8 mouse cellular contexts compared by ENCODE assay signal in genomic region chr16:97535808-97536413, GRCm38 (mm10). TPM values are rescaled to one million over a fixed set of nuclear protein-coding genes. Genes with fewer than 3 reads are reported as not detected.
DNase-seq lines count a peak whose midpoint lies in the region; ATAC-seq and TF ChIP-seq lines count a peak whose summit lies in the region.

No protein-coding gene starts in this region.

- no peaks in the 10 kb centered on the region for H3K36me3 ChIP-seq in forebrain, embryonic 13.5 days (ENCODE audit: poor library complexity, severe bottlenecking)
- no peaks in the 10 kb centered on the region for H3K36me3 ChIP-seq in heart, embryonic 16.5 days (ENCODE audit: control insufficient read depth, insufficient read depth)
- H3K36me3 ChIP-seq in liver, adult 2 months (ENCODE audit: control insufficient read depth, insufficient read depth, low read length) = peaks cover 18% of the 10 kb centered on the region
- H3K36me3 ChIP-seq in midbrain, embryonic 16.5 days (ENCODE audit: control insufficient read depth, insufficient read depth, low read length) = no peaks in the 10 kb centered on the region

- peak; percentile 33 to 63 for DNase-seq in urinary bladder, postnatal 36 days (ENCODE audit: low spot score in 2 of 2)
- DNase-seq in urinary bladder, postnatal 25 days (ENCODE audit: low spot score) = no peak
- peak; percentile 76 for DNase-seq in kidney, postnatal 10 days
- peak; percentile 76 for DNase-seq in liver, adult 2 months (ENCODE audit: extremely low read depth, low read depth, low spot score)
- peak; percentile 77 to 82 for DNase-seq in spleen, postnatal 36 days (ENCODE audit: low spot score in 2 of 2)

- H3K4me3 ChIP-seq in forebrain, embryonic 13.5 days = no peak overlapping the region
- peak overlapping the region; percentile 39 for H3K4me3 ChIP-seq in heart, embryonic 16.5 days (ENCODE audit: low read length)
- H3K4me3 ChIP-seq in liver, adult 2 months (ENCODE audit: insufficient read depth, low read depth, low read length) = peak overlapping the region; percentile 53
- H3K4me3 ChIP-seq in midbrain, embryonic 16.5 days (ENCODE audit: low read depth, low read length) = no peak overlapping the region

- H3K9ac ChIP-seq in forebrain, embryonic 13.5 days = no peak overlapping the region
- H3K9ac ChIP-seq in heart, embryonic 16.5 days (ENCODE audit: low read length) = peak overlapping the region; percentile 56
- peak overlapping the region; percentile 76 for H3K9ac ChIP-seq in liver, adult 2 months (ENCODE audit: low read depth, low read length)
- H3K9ac ChIP-seq in midbrain, embryonic 16.5 days (ENCODE audit: low read depth, low read length) = no peak overlapping the region

- no peak for TF ChIP-seq CTCF in liver, adult 2 months (IDR thresholded peaks at IDR 0.05; ENCODE audit: low read depth, low read length)

- WGBS in forebrain, embryonic 13.5 days = 0% methylated on average over 3 of the region's 3 CpGs
- 2% methylated on average over 3 of the region's 3 CpGs for WGBS in heart, embryonic 16.5 days
- WGBS in liver, adult 2 months = 0% methylated on average over 3 of the region's 3 CpGs
- 2% methylated on average over 3 of the region's 3 CpGs for WGBS in midbrain, embryonic 16.5 days

- no peaks in the 10 kb centered on the region for H3K9me3 ChIP-seq in forebrain, embryonic 13.5 days (replicated peaks)
- H3K9me3 ChIP-seq in heart, embryonic 16.5 days (replicated peaks; ENCODE audit: control insufficient read depth, low read length) = no peaks in the 10 kb centered on the region
- no peaks in the 10 kb centered on the region for H3K9me3 ChIP-seq in midbrain, embryonic 16.5 days (replicated peaks; ENCODE audit: control insufficient read depth, low read length, poor library complexity, severe bottlenecking)

- peak; percentile 44; the same call in 1 of the 2 replicates for TF ChIP-seq POLR2A in liver, adult 2 months (IDR thresholded peaks at IDR 0.05; ENCODE audit: extremely low read depth, insufficient read depth, low read length)

- ATAC-seq in forebrain, embryonic 13.5 days = peak; percentile 89
- peak; percentile 80 for ATAC-seq in heart, embryonic 16.5 days (replicated peaks; ENCODE audit: extremely low read depth, insufficient read depth, low FRiP score)
- peak; percentile 78 for ATAC-seq in midbrain, embryonic 16.5 days

- H3K27ac ChIP-seq in forebrain, embryonic 13.5 days = peak overlapping the region; percentile 51
- peak overlapping the region; percentile 89 for H3K27ac ChIP-seq in heart, embryonic 16.5 days (ENCODE audit: low read length)
- peak overlapping the region; percentile 96 for H3K27ac ChIP-seq in liver, adult 2 months (replicated peaks; ENCODE audit: insufficient read depth, low read depth, low read length)
- H3K27ac ChIP-seq in midbrain, embryonic 16.5 days (ENCODE audit: low read length) = peak overlapping the region; percentile 48; the same call in 1 of the 2 replicates

- H3K27me3 ChIP-seq in forebrain, embryonic 13.5 days = no peaks in the 10 kb centered on the region
- H3K27me3 ChIP-seq in heart, embryonic 16.5 days (ENCODE audit: control insufficient read depth, insufficient read depth, low read length) = no peaks in the 10 kb centered on the region
- H3K27me3 ChIP-seq in liver, adult 2 months (ENCODE audit: control insufficient read depth, insufficient read depth, low read length) = no peaks in the 10 kb centered on the region
- H3K27me3 ChIP-seq in midbrain, embryonic 16.5 days (ENCODE audit: control insufficient read depth, insufficient read depth, low read depth, low read length) = no peaks in the 10 kb centered on the region

- peaks cover 10% of the 10 kb centered on the region; the same call in 1 of the 2 replicates for H3K79me2 ChIP-seq in liver, adult 2 months (ENCODE audit: control insufficient read depth, insufficient read depth, low read length)

- H3K4me2 ChIP-seq in forebrain, embryonic 13.5 days = peak overlapping the region; percentile 28; the same call in 1 of the 2 replicates
- peak overlapping the region; percentile 65 for H3K4me2 ChIP-seq in heart, embryonic 16.5 days (ENCODE audit: low read depth, low read length)
- no peak overlapping the region for H3K4me2 ChIP-seq in midbrain, embryonic 16.5 days (ENCODE audit: low read length)

- peaks cover 27% of the 10 kb centered on the region for H3K4me1 ChIP-seq in forebrain, embryonic 13.5 days
- peaks cover 21% of the 10 kb centered on the region for H3K4me1 ChIP-seq in heart, embryonic 16.5 days (ENCODE audit: control insufficient read depth, insufficient read depth, low read length)
- H3K4me1 ChIP-seq in liver, adult 2 months (ENCODE audit: control insufficient read depth, insufficient read depth, low read length) = peaks cover 36% of the 10 kb centered on the region
- peaks cover 12% of the 10 kb centered on the region; the same call in 1 of the 2 replicates for H3K4me1 ChIP-seq in midbrain, embryonic 16.5 days (ENCODE audit: control insufficient read depth, insufficient read depth, low read length)

RNA-seq across cellular contexts. Expression of gene Fam3b, which starts 21.3 kb away (rescaled TPM):
- not detected in 2 replicates for polyA plus RNA-seq in forebrain, embryonic 13.5 days (2015; fragmentation: Nextera tagmentation; extraction: Ambion mirVana)
- polyA plus RNA-seq in heart, embryonic 16.5 days (2015; fragmentation: Nextera tagmentation; extraction: Ambion mirVana) = 0.14 TPM in 1 of 2 replicates, not detected in the other
- total RNA-seq in liver, adult 2 months (2014; rRNA removed) = 0.65 TPM in 1 of 2 replicates, not detected in the other
- 0.25 TPM in 1 of 2 replicates, not detected in the other for polyA plus RNA-seq in liver, adult 2 months (2012; rRNA removed)
- not detected in 2 replicates for polyA plus RNA-seq in midbrain, embryonic 16.5 days (2015; fragmentation: Nextera tagmentation; extraction: Ambion mirVana)

Comparison
In these comparisons a context has a peak if more than half of its experiments do, and no peak if none do; other contexts are left out.
1. H3K4me3 ChIP-seq: peak in heart, embryonic 16.5 days (single experiment) and liver, adult 2 months (single experiment); none in forebrain, embryonic 13.5 days (single experiment) and midbrain, embryonic 16.5 days (single experiment).
2. H3K9ac ChIP-seq: peak in heart, embryonic 16.5 days (single experiment) and liver, adult 2 months (single experiment); none in forebrain, embryonic 13.5 days (single experiment) and midbrain, embryonic 16.5 days (single experiment).
3. Peak in every context shown above with its lines, with median percentiles within 50 percentile points of each other: ATAC-seq and H3K27ac ChIP-seq.